Mouse (Mus musculus): ENCODE results near the gene Clca4a. TPM values are rescaled to one million over a fixed set of nuclear protein-coding genes. Genes with fewer than 3 reads are reported as not detected.

Clca4a gene
- total RNA-seq (2014; rRNA removed; ENCODE audit: low replicate concordance) (not detected in 2 replicates), polyA plus RNA-seq (2015; fragmentation: Nextera tagmentation; extraction: Ambion mirVana) (not detected in 2 replicates)

DNA sequence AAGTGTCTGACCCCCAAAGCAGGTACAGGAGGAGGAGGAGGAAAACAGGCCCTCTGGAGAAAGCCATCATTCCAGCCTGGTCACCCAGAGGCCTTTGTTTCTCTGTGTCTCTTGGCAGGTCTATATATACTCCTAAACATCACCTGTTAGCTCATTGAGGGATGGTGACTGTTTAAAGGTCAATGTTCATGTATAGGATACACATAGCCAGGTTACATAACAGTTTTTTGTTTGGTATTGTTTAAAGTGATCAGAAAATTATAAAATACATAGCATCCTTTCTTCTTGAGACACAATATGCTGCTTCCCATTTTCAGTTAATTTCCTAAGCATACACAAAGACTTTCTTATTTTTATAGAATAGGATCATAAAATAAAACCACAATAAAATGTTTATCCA lies at the start of gene Clca4a:
Gene Clca4a (minus strand): TSS at position 101 of the 400 bp plus-strand sequence.
- DNase-seq (ENCODE audit: low spot score) (no peak), ATAC-seq (ENCODE audit: insufficient read depth, low read depth) (no peak)
- H3K4me1 ChIP-seq (ENCODE audit: control insufficient read depth, insufficient read depth): no peaks in the 10 kb centered on the region
- TF ChIP-seq EP300 (IDR thresholded peaks at IDR 0.05; ENCODE audit: low read depth) (no peak), CTCF (IDR thresholded peaks at IDR 0.05; ENCODE audit: low read depth) (no peak)
- no peak within 1 kb of the TSS for H3K27ac ChIP-seq (ENCODE audit: low read depth)
- H3K27me3 ChIP-seq (ENCODE audit: control insufficient read depth, insufficient read depth, low read length): no peaks in the 10 kb centered on the region
- no peaks in the 10 kb centered on the region for H3K9me3 ChIP-seq (replicated peaks; ENCODE audit: control insufficient read depth, low read length)
- H3K4me2 ChIP-seq (ENCODE audit: low read depth, low read length): no peak within 1 kb of the TSS
- H3K4me3 ChIP-seq (ENCODE audit: low read depth, low read length): no peak within 1 kb of the TSS
- no peaks in the 10 kb centered on the region for H3K36me3 ChIP-seq (replicated peaks; ENCODE audit: control insufficient read depth, insufficient read depth, low read length)
- H3K9ac ChIP-seq (replicated peaks; ENCODE audit: low read depth, low read length): no peak within 1 kb of the TSS

DNA sequence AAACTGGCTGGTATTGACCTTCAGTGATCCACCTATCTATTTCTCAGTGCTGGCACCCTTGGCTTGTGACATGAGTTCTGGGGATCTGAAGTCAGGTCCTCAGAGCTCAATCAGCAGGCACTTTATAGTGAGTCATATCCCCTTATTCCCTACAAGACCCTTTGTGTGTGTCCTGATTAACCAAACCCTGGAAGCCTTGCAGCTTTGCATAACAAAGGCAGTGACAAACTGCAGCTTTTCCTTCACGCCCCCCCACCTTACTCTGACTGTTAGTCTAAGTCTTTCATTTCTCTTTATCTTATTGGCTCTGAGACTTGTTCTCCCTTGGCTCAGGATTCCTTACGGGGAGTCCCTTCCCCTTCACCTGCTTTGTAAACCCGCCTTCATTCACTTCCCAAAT lies 43.0 kb upstream of the Clca4a start:
- Histone ChIP-seq H3K27me3 (ENCODE audit: control insufficient read depth, insufficient read depth, low read length) (no peaks in the 10 kb centered on the region), H3K4me2 (ENCODE audit: low read depth, low read length) (no peak overlapping the region), H3K4me1 (ENCODE audit: control insufficient read depth, insufficient read depth) (no peaks in the 10 kb centered on the region), H3K9ac (replicated peaks; ENCODE audit: low read depth, low read length) (no peak overlapping the region), H3K36me3 (replicated peaks; ENCODE audit: control insufficient read depth, insufficient read depth, low read length) (no peaks in the 10 kb centered on the region), H3K9me3 (replicated peaks; ENCODE audit: control insufficient read depth, low read length) (no peaks in the 10 kb centered on the region), H3K27ac (ENCODE audit: low read depth) (no peak overlapping the region), H3K4me3 (ENCODE audit: low read depth, low read length) (no peak overlapping the region)
- WGBS: 71% methylated on average over 3 of the region's 3 CpGs
- no peak for ATAC-seq (ENCODE audit: insufficient read depth, low read depth)
- no peak for DNase-seq (ENCODE audit: low spot score)
- no peak for TF ChIP-seq CTCF (IDR thresholded peaks at IDR 0.05; ENCODE audit: low read depth)
- TF ChIP-seq EP300 (IDR thresholded peaks at IDR 0.05; ENCODE audit: low read depth): no peak

DNA sequence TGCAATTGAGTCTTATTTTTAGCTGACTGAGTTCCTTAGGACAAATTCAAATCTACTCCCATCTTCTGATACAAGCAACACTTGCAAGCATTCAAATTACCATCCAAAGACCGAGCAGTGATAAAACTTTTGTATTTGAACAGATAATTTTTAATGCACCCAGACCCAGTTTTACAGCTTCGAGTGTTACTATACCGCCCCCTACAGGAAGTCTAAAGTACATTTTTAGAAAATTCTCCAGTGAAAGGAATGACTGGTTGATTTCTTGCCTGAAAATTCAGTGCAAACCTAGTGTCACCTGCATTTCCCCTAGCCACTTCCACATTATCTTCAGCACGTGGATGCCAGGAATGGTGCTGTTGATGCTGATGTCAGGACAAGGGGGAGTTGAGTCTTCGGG lies 29.6 kb upstream of the Clca4a start:
- H3K4me3 ChIP-seq (ENCODE audit: low read depth, low read length): no peak overlapping the region
- H3K4me2 ChIP-seq (ENCODE audit: low read depth, low read length): no peak overlapping the region
- peak; percentile 28; the same call in 1 of the 2 replicates for TF ChIP-seq CTCF (IDR thresholded peaks at IDR 0.05; ENCODE audit: low read depth)
- no peak for TF ChIP-seq EP300 (IDR thresholded peaks at IDR 0.05; ENCODE audit: low read depth)
- H3K9ac ChIP-seq (replicated peaks; ENCODE audit: low read depth, low read length): no peak overlapping the region
- H3K27ac ChIP-seq (ENCODE audit: low read depth): no peak overlapping the region
- DNase-seq (ENCODE audit: low spot score): peak; percentile 13
- no peaks in the 10 kb centered on the region for H3K27me3 ChIP-seq (ENCODE audit: control insufficient read depth, insufficient read depth, low read length)
- H3K9me3 ChIP-seq (replicated peaks; ENCODE audit: control insufficient read depth, low read length): no peaks in the 10 kb centered on the region
- no peaks in the 10 kb centered on the region for H3K36me3 ChIP-seq (replicated peaks; ENCODE audit: control insufficient read depth, insufficient read depth, low read length)
- no peaks in the 10 kb centered on the region for H3K4me1 ChIP-seq (ENCODE audit: control insufficient read depth, insufficient read depth)
- ATAC-seq (ENCODE audit: insufficient read depth, low read depth): no peak
- WGBS: 25% methylated on average over 5 of the region's 5 CpGs

DNA sequence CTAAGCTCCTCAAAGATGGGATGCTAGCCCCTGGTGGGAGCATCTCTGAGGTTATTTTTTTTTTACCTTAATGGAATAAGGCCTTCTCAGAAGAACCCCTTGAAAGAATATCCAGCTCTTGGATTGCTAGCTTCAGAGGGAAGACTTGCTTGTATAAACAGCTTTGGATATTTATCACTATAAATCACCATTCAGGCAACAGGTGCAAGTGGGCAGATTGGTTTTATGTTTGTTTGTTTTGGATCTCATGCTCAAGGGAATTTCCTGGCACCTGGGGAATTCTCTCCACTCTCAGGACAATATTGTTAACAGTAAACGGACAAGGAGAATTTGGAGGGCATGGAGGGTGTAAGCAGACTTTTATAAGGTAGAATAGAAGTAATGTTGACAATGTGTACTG lies 26.1 kb upstream of the Clca4a start:
- Histone ChIP-seq H3K4me2 (ENCODE audit: low read depth, low read length) (no peak overlapping the region), H3K27ac (ENCODE audit: low read depth) (no peak overlapping the region), H3K4me3 (ENCODE audit: low read depth, low read length) (no peak overlapping the region), H3K27me3 (ENCODE audit: control insufficient read depth, insufficient read depth, low read length) (no peaks in the 10 kb centered on the region), H3K36me3 (replicated peaks; ENCODE audit: control insufficient read depth, insufficient read depth, low read length) (no peaks in the 10 kb centered on the region), H3K9ac (replicated peaks; ENCODE audit: low read depth, low read length) (no peak overlapping the region), H3K4me1 (ENCODE audit: control insufficient read depth, insufficient read depth) (no peaks in the 10 kb centered on the region), H3K9me3 (replicated peaks; ENCODE audit: control insufficient read depth, low read length) (no peaks in the 10 kb centered on the region)
- no peak for DNase-seq (ENCODE audit: low spot score)
- no peak for ATAC-seq (ENCODE audit: insufficient read depth, low read depth)
- WGBS: 32% methylated on average over 1 of the region's 1 CpGs
- TF ChIP-seq EP300 (IDR thresholded peaks at IDR 0.05; ENCODE audit: low read depth) (no peak), CTCF (IDR thresholded peaks at IDR 0.05; ENCODE audit: low read depth) (no peak)

DNA sequence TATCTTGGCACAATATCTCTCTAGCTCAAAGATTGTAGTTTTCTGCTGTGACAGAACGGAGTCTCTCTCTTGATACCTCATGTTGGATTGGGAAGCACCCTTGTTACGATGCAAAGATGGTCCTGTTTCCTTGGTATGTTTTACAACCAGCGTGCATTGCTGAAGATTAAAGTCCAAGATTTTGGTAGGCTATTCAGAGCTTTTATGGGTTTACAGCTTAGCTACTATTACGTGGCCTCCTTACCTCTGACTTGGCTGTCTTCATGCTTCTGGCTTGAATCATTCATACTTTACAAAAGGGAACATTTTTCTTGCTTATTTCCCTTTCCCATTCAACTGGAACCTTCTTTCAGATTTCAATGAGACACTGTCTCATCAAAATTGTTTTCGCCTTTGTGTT lies 18.2 kb upstream of the Clca4a start:
- no peak overlapping the region for H3K27ac ChIP-seq (ENCODE audit: low read depth)
- no peaks in the 10 kb centered on the region for H3K9me3 ChIP-seq (replicated peaks; ENCODE audit: control insufficient read depth, low read length)
- 87% methylated on average over 5 of the region's 5 CpGs for WGBS
- TF ChIP-seq CTCF (IDR thresholded peaks at IDR 0.05; ENCODE audit: low read depth) (no peak), EP300 (IDR thresholded peaks at IDR 0.05; ENCODE audit: low read depth) (no peak)
- ATAC-seq (ENCODE audit: insufficient read depth, low read depth) (no peak), DNase-seq (ENCODE audit: low spot score) (no peak)
- H3K27me3 ChIP-seq (ENCODE audit: control insufficient read depth, insufficient read depth, low read length): no peaks in the 10 kb centered on the region
- H3K36me3 ChIP-seq (replicated peaks; ENCODE audit: control insufficient read depth, insufficient read depth, low read length): no peaks in the 10 kb centered on the region
- H3K4me3 ChIP-seq (ENCODE audit: low read depth, low read length): no peak overlapping the region
- no peaks in the 10 kb centered on the region for H3K4me1 ChIP-seq (ENCODE audit: control insufficient read depth, insufficient read depth)
- no peak overlapping the region for H3K9ac ChIP-seq (replicated peaks; ENCODE audit: low read depth, low read length)
- H3K4me2 ChIP-seq (ENCODE audit: low read depth, low read length): no peak overlapping the region

DNA sequence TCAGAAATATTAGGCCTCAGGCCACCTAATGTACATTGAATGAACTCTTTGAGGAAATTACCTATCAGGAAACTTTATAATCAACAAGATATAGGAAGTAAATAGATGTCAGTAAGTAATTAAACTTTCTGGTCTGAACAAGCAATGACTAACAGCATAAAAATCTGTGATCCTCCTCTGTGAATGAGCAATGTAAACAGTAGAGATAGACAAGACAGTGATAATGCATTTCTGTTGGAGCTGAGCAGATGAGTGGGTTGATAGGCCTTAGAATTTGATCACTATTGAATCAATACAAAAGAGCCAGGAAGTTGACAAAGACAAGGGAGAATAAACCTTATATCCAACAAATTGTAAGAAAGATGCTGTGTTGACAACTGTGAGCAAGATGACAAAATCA lies 17.8 kb upstream of the Clca4a start:
- no peak for ATAC-seq (ENCODE audit: insufficient read depth, low read depth)
- TF ChIP-seq EP300 (IDR thresholded peaks at IDR 0.05; ENCODE audit: low read depth) (no peak), CTCF (IDR thresholded peaks at IDR 0.05; ENCODE audit: low read depth) (no peak)
- DNase-seq (ENCODE audit: low spot score): no peak

More for the DNA sequence above, 17.8 kb upstream of the Clca4a start:
- Histone ChIP-seq H3K4me3 (ENCODE audit: low read depth, low read length) (no peak overlapping the region), H3K27me3 (ENCODE audit: control insufficient read depth, insufficient read depth, low read length) (no peaks in the 10 kb centered on the region), H3K4me2 (ENCODE audit: low read depth, low read length) (no peak overlapping the region), H3K27ac (ENCODE audit: low read depth) (no peak overlapping the region), H3K4me1 (ENCODE audit: control insufficient read depth, insufficient read depth) (no peaks in the 10 kb centered on the region), H3K36me3 (replicated peaks; ENCODE audit: control insufficient read depth, insufficient read depth, low read length) (no peaks in the 10 kb centered on the region), H3K9ac (replicated peaks; ENCODE audit: low read depth, low read length) (no peak overlapping the region), H3K9me3 (replicated peaks; ENCODE audit: control insufficient read depth, low read length) (no peaks in the 10 kb centered on the region)

All from heart, postnatal 0 days (tissue).